Mouse (Mus musculus) cerebellum, postnatal 36 days (tissue): ENCODE results near the gene Trabd.

Source experiments
- DNase-seq, 2 experiments: peaks; one replicate each; pipeline ENCODE4 v3.0.0; 2021 to 2022; ENCODE audit warnings: mixed read lengths in 2 of 2

Gene Trabd

DNA sequence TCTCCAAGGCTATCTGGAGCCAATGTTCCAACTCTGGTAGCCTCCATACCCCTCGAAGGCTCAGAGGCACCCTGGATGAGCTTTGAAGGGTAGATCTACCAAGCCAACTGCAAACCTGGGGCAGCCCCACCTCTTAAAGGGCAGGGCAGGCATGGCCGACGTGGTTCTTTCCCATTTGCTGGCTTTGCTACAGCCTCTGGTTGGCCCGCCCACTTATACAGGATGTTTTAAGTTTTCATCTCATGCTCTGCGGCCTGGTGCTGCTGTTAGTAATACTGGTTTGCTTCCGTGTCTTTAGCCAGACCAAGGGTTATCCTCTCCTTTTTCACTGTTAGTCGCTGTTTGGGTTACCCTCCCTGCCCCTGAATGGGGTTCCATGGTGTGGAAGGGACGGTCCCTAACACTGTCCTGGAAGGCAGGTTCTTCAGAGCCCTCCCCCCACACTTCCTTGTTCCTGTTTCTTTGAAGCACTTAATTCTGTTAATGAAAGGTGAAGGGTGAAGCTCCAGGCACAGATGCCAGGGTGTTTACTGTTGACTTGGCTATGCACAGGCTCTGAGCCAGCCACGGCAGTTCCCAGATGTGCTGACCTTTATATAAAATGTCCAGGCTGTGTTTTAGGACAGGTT, 3.4 kb downstream of the Trabd start:
- DNase-seq = no peak

DNA sequence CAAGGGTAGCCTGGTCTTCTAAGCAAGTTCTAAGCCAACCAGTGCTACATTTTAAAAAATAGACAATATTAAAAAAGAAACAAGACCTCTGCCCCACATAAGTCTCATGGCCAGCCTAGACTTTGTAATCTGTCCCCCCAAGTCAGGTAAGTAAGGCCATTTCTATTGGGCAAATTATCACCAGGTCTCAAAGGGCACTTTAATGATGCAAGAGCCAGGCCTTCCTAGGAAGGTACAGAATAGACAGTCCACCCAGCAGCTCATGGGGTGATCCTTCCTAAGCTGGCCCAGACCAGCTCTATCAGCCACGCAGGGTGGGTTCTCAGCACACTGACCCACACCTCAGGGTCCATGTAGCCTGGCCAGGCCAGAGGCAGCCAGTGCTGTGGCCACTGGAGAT, 9.0 kb downstream of the Trabd start:
- DNase-seq = no peak

GRCm38 (mm10) chr15:89084826-89085225, 9.9 kb downstream of the Trabd start:
- DNase-seq = no peak

DNA sequence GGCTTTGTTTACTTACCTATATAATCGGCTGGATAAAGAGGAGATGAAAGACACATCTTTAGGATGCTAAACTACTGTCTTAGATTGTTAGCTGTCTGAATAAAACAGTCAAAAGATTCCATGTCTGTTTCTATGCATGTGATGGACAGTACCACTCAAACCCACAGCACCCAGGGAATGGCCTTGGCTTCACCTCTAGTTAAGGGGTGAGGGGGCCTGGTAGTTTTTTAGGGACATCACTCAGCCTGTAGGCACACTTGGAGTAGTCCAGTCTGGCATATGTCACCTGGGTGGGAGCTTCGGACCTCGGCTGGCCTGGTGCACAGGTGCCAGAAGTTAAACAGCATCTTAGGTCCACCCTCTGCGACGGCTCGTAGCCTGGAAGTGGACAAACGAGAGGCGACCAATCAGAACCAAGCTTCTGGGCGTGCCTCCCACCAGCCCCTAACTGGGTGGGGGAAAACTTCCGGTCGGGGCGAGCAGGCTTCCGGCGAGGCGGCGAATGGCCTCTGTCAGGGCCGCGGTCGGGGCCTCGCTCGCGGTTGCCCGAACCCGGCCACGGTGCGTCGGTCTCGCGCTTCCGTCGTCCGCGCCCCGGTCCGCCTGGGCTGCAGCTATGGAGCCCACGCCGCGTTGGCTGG, 13.8 kb downstream of the Trabd start, which contains the start of gene Selenoo:
Selenoo (plus strand) TSS at position 478 of the 641 bp plus-strand sequence.
- DNase-seq = peak; percentile 90 to 93

- peak; percentile 55 to 58 for DNase-seq
Observed at GRCm38 (mm10) chr15:89089248-89090051, 14.5 kb downstream of the Trabd start.

DNA sequence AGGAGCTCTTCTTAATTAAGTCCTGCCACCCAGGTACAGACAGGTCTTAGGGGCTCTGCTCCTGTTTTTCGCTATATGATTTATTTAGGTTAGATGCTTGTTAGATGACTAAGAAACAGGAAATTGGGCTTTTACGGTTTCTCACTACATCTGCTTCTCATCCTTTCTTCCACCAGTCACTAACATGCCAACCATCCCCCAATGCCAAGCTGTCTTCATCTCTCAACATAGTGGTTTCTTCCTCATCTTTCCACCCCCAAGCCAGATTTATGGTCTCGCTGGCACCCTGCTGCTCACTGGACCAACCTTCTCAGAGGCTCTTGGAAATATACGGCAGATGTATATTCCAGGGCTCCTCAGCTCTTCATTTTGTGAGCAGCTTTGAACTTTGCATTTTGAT, 15.7 kb downstream of the Trabd start:
- DNase-seq = no peak

GRCm38 (mm10) chr15:89092181-89092580, 17.3 kb downstream of the Trabd start:
- no peak for DNase-seq

GRCm38 (mm10) chr15:89097450-89097849, 22.5 kb downstream of the Trabd start:
- DNase-seq = no peak

DNA sequence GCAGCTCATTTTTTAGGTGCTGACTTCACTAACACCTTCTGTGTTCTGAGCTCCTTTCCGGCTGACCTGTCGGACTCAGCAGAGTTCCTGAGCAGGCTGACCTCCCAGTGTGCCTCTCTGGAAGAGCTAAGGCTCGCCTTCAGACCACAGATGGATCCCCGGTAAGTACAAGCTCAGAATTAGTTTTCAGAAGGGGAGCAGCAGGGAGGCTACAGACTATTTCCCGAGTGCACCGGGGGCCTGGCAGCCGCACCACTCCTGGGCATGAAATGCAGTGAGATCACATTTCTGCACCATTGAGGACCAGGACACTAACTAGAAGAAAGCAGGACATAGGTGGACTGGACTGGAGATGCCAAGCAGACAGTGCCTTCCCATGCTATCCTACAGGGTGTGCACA, 23.7 kb downstream of the Trabd start:
- peak; percentile 72 to 74 for DNase-seq

DNA sequence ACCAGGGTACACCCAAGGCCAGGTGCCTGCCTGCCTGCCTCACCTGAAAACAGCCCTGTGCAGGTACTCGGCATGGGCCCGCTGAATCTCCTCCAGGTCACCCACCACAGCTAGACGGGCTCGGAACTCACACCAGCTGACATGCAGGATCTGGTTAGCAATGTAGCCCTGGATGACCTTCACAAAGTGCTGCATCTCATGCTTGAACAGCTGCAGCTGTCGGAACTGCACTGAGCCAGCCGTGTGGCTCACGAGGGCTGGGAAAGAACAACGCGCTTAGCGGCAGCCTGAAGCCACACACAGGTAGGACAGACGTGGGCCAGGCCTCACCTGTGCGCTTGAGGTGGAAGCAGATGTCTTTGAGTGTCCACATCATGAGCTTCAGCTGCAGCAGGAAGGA, 25.9 kb downstream of the Trabd start:
- DNase-seq = no peak

DNA sequence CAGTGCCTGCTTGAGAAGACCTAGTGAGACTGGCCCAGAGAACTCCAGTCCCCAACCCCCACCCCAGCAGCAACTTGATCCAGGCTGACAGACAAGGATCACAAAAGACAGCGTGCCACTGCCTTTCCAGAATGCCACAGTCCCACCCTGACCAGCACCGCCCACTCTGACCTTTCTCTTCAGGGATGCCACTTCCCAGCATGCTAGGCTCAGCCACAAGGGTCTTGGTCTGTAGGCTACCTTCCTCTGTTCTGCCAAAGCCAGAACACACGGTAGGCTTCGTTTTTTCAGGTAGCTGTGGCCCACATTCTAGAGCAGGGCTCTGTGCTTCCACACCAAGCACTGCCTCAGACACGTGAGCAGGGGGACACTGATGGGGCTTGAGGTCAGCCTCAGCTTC, 27.7 kb downstream of the Trabd start:
- DNase-seq = no peak

- peak in 1 of 2 experiments; percentile 72 for DNase-seq
Observed at GRCm38 (mm10) chr15:89103921-89104320, 29.0 kb downstream of the Trabd start.

DNA sequence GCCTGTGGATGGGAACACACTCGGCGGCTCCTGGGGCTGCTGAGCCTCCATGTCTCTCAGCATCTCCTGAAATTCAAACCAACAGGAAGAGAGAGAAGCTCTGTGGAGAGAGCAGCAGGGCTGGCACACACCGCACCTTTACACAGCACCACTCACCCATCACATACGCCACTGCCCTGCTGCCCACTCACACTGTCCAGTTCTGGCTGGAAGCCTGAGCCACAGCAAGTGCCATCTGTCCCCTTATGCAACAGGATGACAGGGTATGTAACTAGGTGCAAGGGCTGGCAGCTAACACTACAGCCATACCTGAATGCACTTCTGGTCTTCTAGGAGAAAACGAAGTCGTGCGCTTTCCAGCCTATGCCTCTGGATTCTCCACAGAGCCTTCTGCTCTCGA, 29.5 kb downstream of the Trabd start:
- peak; percentile 95 to 96 for DNase-seq

DNA sequence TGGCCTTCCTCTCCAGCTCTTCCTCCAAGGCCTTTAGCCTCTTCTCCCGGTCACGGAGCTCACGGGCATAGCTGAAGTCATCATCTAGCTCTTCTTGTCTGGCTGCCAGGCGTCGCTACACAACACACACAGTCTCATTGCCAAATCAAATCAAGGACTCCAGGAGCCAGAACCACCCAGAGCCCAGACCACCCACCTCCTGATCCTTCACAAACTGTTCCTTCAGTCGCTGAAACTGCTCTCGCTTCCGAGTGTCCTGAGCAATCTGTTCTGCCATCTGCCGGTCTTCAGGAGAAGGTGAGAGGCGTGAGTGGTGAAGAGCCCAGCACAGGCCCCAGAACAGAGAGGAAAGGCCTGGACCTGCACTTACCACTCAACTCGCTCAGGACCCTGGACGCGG, 31.1 kb downstream of the Trabd start:
- peak; percentile 81 to 82 for DNase-seq

- no peak for DNase-seq
Observed at GRCm38 (mm10) chr15:89106976-89107375, 32.1 kb downstream of the Trabd start.

- DNase-seq = peak; percentile 66 to 70
Observed at GRCm38 (mm10) chr15:89110147-89110546, 35.2 kb downstream of the Trabd start.

GRCm38 (mm10) chr15:89118007-89118406, 43.1 kb downstream of the Trabd start:
- DNase-seq = no peak

GRCm38 (mm10) chr15:89122649-89123366, 47.9 kb downstream of the Trabd start, which contains the start of gene Tubgcp6:
Gene Tubgcp6, minus strand, starts transcription at chr15:89123112.
- peak; percentile 96 to 97 for DNase-seq

GRCm38 (mm10) chr15:89123595-89123994, 48.7 kb downstream of the Trabd start:
- peak; percentile 58 to 65 for DNase-seq

- DNase-seq = no peak
Observed at GRCm38 (mm10) chr15:89124312-89124711, 49.4 kb downstream of the Trabd start.

DNA sequence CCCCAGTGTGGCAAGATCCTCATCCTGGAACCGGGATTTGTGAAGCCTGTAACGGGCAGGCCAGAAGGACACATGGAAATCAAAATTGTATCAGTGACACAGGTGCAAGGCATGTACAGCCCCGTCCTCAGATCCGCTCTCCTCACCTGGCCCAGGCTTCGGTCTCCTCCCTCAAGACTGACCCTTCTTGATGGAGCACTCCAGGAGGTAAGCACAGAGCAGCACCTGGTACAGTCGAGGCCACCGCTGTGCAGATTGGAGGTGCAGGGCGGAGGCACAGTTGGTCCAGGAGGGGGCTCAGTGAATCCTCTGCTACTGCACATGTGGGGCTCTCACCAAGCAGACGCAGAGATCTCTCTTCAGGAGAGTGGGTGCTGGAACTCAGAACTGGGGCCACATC, 50.4 kb downstream of the Trabd start:
- no peak for DNase-seq

DNA sequence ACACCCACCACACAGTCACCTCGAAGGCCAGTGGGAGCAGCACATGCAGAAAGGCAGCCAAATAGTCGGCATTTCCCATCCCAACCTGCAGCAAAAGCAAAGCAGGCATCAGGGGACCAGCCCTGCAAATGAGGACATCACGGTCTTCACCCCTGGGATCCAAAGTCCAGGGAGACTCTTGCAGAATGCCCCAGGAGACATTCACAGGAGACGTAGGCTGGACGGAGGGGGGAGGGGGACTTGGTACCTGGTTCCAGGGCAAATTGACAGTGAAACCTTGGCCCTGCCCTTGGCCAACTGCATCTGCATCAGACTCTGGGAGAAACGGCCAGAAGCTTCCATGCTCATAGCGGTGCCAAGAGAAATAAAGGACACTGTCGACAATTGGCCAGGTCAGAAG, 51.7 kb downstream of the Trabd start:
- no peak for DNase-seq

DNA sequence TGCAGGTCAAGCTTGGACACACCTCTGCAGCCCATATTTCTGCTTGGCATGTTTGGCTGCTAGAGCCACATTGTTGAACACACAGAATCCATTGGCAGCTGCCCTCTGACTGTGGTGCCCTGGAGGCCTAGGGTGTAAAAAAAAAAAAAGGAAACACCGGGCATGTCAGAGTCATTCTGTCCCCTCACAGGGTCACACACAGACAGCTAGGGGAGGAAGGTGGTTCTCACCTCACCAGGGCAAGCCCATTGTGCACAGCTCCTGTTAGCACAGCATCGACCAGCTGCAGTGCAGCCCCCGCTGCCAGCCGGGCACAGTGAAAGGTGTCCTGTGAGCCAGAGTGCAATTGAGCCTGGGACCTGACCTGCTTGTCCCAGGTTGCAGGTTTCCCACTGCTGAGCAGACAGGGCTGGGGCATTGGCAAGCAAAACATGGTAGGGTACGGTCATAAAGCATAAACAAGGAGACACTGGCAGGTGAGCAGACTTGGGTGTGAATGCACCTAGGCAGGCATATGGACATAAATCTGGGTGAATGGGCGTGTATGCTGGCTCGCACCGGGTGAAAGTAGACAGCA, 52.5 kb downstream of the Trabd start:
- no peak for DNase-seq
